Comparison of ENCODE assay signal across 11 mouse cellular contexts in genomic region chr10:13866391-13866790, GRCm38 (mm10). TPM values are rescaled to one million over a fixed set of nuclear protein-coding genes. Genes with fewer than 3 reads are reported as not detected.
A peak's percentile ranks its signal among the peaks of the same experiment; 100 is the strongest.
DNase-seq lines count a peak whose midpoint lies in the region; ATAC-seq and TF ChIP-seq lines count a peak whose summit lies in the region.
"Had no signal": no experiment of that assay in that cellular context is flagged by ENCODE, and none has a peak within 500 bp of the region (broad histone marks: within the 10 kb centered on the region; RNA-seq: fewer than 3 reads in every experiment).

No protein-coding gene starts in this region.

- TF ChIP-seq CTCF in heart, adult 2 months (IDR thresholded peaks at IDR 0.05): no peak

- no peak for TF ChIP-seq POLR2A in heart, adult 2 months (IDR thresholded peaks at IDR 0.05; ENCODE audit: insufficient read depth, low read depth, low read length)

- intact Hi-C loops in heart, adult 2 months (cut with DNase I): loop anchor here (2.0 to 5.0 kb wide), 2 partner anchors 98 to 304 kb away; no protein-coding TSS in a partner anchor
- intact Hi-C loops in left cerebral cortex, postnatal 14 days (cut with DNase I): loop anchor here (5.0 to 10.0 kb wide), 2 partner anchors 302 to 526 kb away; no protein-coding TSS in a partner anchor

- peak overlapping the region; percentile 10; the same call in 1 of the 2 replicates for H3K4me3 ChIP-seq in heart, adult 2 months
- no peak overlapping the region for H3K4me3 ChIP-seq in heart, embryonic 10.5 days
- no peak overlapping the region for H3K4me3 ChIP-seq in neural tube, embryonic 15.5 days (replicated peaks)
- H3K4me3 ChIP-seq: stomach, embryonic 15.5 days had no signal

- no peaks in the 10 kb centered on the region for H3K36me3 ChIP-seq in heart, adult 2 months (ENCODE audit: control insufficient read depth, insufficient read depth, low read length)
- no peaks in the 10 kb centered on the region for H3K36me3 ChIP-seq in heart, embryonic 10.5 days
- H3K36me3 ChIP-seq in neural tube, embryonic 15.5 days: no peaks in the 10 kb centered on the region
- H3K36me3 ChIP-seq: stomach, embryonic 15.5 days had no signal

- H3K9me3 ChIP-seq in heart, embryonic 10.5 days: no peaks in the 10 kb centered on the region
- H3K9me3 ChIP-seq in neural tube, embryonic 15.5 days (replicated peaks): no peaks in the 10 kb centered on the region
- H3K9me3 ChIP-seq: stomach, embryonic 15.5 days had no signal

- 16% methylated on average over 4 of the region's 4 CpGs for WGBS in heart, adult 2 months
- WGBS in heart, embryonic 10.5 days: 75% methylated on average over 4 of the region's 4 CpGs
- WGBS in neural tube, embryonic 15.5 days: 53% methylated on average over 4 of the region's 4 CpGs

- H3K9ac ChIP-seq in heart, adult 2 months (ENCODE audit: low read depth, low read length): no peak overlapping the region
- H3K9ac ChIP-seq in neural tube, embryonic 15.5 days (replicated peaks): no peak overlapping the region
- H3K9ac ChIP-seq: stomach, embryonic 15.5 days had no signal

- ATAC-seq in neural tube, embryonic 15.5 days (ENCODE audit: low FRiP score): no peak

- no peak overlapping the region for H3K4me2 ChIP-seq in neural tube, embryonic 15.5 days
- H3K4me2 ChIP-seq: stomach, embryonic 15.5 days had no signal

- H3K79me2 ChIP-seq in heart, adult 2 months (replicated peaks; ENCODE audit: control insufficient read depth, insufficient read depth, low read length): no peaks in the 10 kb centered on the region; the same call in 1 of the 2 replicates

- H3K27me3 ChIP-seq in heart, adult 2 months (ENCODE audit: control insufficient read depth, insufficient read depth, low read length): no peaks in the 10 kb centered on the region
- H3K27me3 ChIP-seq in heart, embryonic 10.5 days (ENCODE audit: insufficient read depth, poor library complexity, severe bottlenecking): no peaks in the 10 kb centered on the region
- no peaks in the 10 kb centered on the region for H3K27me3 ChIP-seq in neural tube, embryonic 15.5 days (replicated peaks)
- H3K27me3 ChIP-seq: stomach, embryonic 15.5 days had no signal

- TF ChIP-seq EP300 in heart, adult 2 months (IDR thresholded peaks at IDR 0.05; ENCODE audit: insufficient read depth, low read depth, low read length): no peak

- peak overlapping the region; percentile 91 for H3K27ac ChIP-seq in heart, adult 2 months
- no peak overlapping the region for H3K27ac ChIP-seq in heart, embryonic 10.5 days
- H3K27ac ChIP-seq in neural tube, embryonic 15.5 days (replicated peaks): no peak overlapping the region
- H3K27ac ChIP-seq: macrophage; stomach, embryonic 15.5 days had no signal

- H3K4me1 ChIP-seq in heart, adult 2 months (ENCODE audit: control insufficient read depth, insufficient read depth, low read length): peaks cover 7% of the 10 kb centered on the region
- peaks cover 16% of the 10 kb centered on the region for H3K4me1 ChIP-seq in heart, embryonic 10.5 days
- peaks cover 28% of the 10 kb centered on the region for H3K4me1 ChIP-seq in neural tube, embryonic 15.5 days
- H3K4me1 ChIP-seq: stomach, embryonic 15.5 days had no signal

- peak; percentile 52 to 58 for DNase-seq in heart, adult 2 months
- no peak for DNase-seq in heart, embryonic 10.5 days (ENCODE audit: low spot score)
- peak; percentile 47 for DNase-seq in NIH3T3 (ENCODE audit: low read depth)
- peak; percentile 46 for DNase-seq in cerebellum, adult 8-10 months
- peak; percentile 34 to 56 for DNase-seq in kidney, adult 8-10 months
- DNase-seq in yolk sac, embryonic 10.5 days (ENCODE audit: low spot score): no peak
- no peak for DNase-seq in left cerebral cortex, postnatal 14 days (ENCODE audit: low spot score in 2 of 2)

RNA-seq across cellular contexts. Expression of gene Aig1, which starts 2.4 kb away (rescaled TPM):
- total RNA-seq in heart, adult 2 months (2021): 10 to 100 TPM; 54.5 to 62.8 TPM
- 71.0 and 120 TPM in 2 replicates for polyA plus RNA-seq in heart, adult 2 months (2012; rRNA removed)
- polyA plus RNA-seq in heart, embryonic 10.5 days (2016; fragmentation: Nextera tagmentation; extraction: Ambion mirVana): 28.8 and 34.4 TPM in 2 replicates
- polyA plus RNA-seq in neural tube, embryonic 15.5 days (2015; fragmentation: Nextera tagmentation; extraction: Ambion mirVana): 104 and 112 TPM in 2 replicates
- total RNA-seq in left cerebral cortex, postnatal 14 days (2021): 10 to 100 TPM; 68.6 to 77.5 TPM
- total RNA-seq: MEL had no signal

Comparison
In these comparisons a context has a peak if more than half of its experiments do, and no peak if none do; other contexts are left out.
1. DNase-seq: peak in heart, adult 2 months (2 of 2), NIH3T3 (single experiment), cerebellum, adult 8-10 months (single experiment) and kidney, adult 8-10 months (2 of 2); none in heart, embryonic 10.5 days (single experiment), yolk sac, embryonic 10.5 days (single experiment) and left cerebral cortex, postnatal 14 days (0 of 2).